Comparison of ENCODE assay signal across 17 mouse cellular contexts in the genomic region with DNA sequence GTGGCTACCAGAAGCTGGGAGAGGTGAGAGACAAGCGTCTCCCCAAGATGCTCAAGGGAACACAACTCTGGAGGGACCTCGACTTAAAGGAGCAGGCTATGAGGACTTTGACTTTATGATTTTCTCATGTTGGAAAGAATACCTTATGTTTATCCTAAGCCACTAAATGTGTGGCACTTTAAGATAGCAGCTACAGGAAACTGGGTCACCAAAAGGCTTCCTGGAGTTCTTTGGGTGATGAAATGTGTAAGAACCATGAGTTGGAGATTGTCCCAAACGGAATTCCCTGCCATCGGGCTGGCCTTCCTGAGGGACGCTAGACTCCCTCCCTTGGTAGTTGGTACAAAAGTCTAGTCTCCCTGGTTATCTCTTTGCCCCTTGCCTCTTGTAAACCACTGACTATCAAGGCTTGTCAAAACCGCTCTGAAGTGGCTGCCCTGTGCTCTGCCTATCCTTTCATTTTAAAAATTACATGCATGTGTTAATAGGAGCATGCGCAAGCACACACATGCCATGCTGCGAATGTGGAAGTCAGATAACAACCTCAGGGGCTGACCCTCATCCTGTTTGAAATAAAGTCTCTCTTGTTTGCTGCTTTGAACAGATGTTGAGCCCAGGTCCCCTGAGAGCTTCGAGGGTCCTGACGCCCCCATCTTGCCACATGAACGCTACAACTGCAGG. TPM values are rescaled to one million over a fixed set of nuclear protein-coding genes. Genes with fewer than 3 reads are reported as not detected.
A peak's percentile ranks its signal among the peaks of the same experiment; 100 is the strongest.
DNase-seq lines count a peak whose midpoint lies in the region; ATAC-seq and TF ChIP-seq lines count a peak whose summit lies in the region.
"Had no signal": no experiment of that assay in that cellular context is flagged by ENCODE, and none has a peak within 500 bp of the region (broad histone marks: within the 10 kb centered on the region; RNA-seq: fewer than 3 reads in every experiment).

No protein-coding gene starts in this region.

- DNase-seq in kidney, adult 2 months: peak; percentile 29
- no peak for DNase-seq in kidney, postnatal 4 days
- peak; percentile 44 for DNase-seq in c-Kit-positive CD71-negative TER-119-negative erythroid progenitor cells, embryonic 14.5 days (ENCODE audit: low read depth)
- DNase-seq in liver, embryonic 11.5 days (ENCODE audit: low spot score): no peak
- DNase-seq in gastrocnemius, postnatal 14 days: no peak
- DNase-seq in adrenal gland, postnatal 36 days: no peak
- no peak for DNase-seq in frontal cortex, postnatal 36 days (ENCODE audit: low spot score in 2 of 2)
- DNase-seq: B cell, adult 2 months; cerebellum, adult 11 months; cerebellum, postnatal 14 days; kidney, adult 18-20 months; kidney, postnatal 25 days had no signal

- H3K4me2 ChIP-seq in liver, embryonic 11.5 days: peak overlapping the region; percentile 44
- H3K4me2 ChIP-seq: forebrain, embryonic 13.5 days; heart, embryonic 12.5 days; midbrain, embryonic 15.5 days had no signal

- no peak for TF ChIP-seq CTCF in kidney, adult 2 months (conservative IDR thresholded peaks at IDR 0.05; ENCODE audit: insufficient read depth, insufficient read length, low read depth, low read length)

- H3K36me3 ChIP-seq in kidney, adult 2 months (ENCODE audit: control insufficient read depth, insufficient read depth, low read length): no peaks in the 10 kb centered on the region
- H3K36me3 ChIP-seq in liver, embryonic 11.5 days (ENCODE audit: control insufficient read depth, insufficient read depth, low read length): no peaks in the 10 kb centered on the region
- peaks cover 7% of the 10 kb centered on the region for H3K36me3 ChIP-seq in megakaryocyte, embryonic 14.5 days (replicated peaks; ENCODE audit: low read length)
- H3K36me3 ChIP-seq: heart, embryonic 12.5 days; midbrain, embryonic 15.5 days had no signal

- H3K27me3 ChIP-seq in kidney, adult 2 months (replicated peaks; ENCODE audit: control insufficient read depth, insufficient read depth, low read length): no peaks in the 10 kb centered on the region
- H3K27me3 ChIP-seq in liver, embryonic 11.5 days (replicated peaks; ENCODE audit: control insufficient read depth, insufficient read depth, low read length): no peaks in the 10 kb centered on the region
- no peaks in the 10 kb centered on the region for H3K27me3 ChIP-seq in megakaryocyte, embryonic 14.5 days (replicated peaks)
- H3K27me3 ChIP-seq: forebrain, embryonic 13.5 days; midbrain, embryonic 15.5 days; Patski had no signal

- H3K4me3 ChIP-seq in kidney, adult 2 months (ENCODE audit: insufficient read depth, low read depth, low read length): no peak overlapping the region
- H3K4me3 ChIP-seq in liver, embryonic 11.5 days (ENCODE audit: low read depth, low read length): no peak overlapping the region
- peak overlapping the region; percentile 86 for H3K4me3 ChIP-seq in megakaryocyte, embryonic 14.5 days (replicated peaks)
- H3K4me3 ChIP-seq: forebrain, embryonic 13.5 days; heart, embryonic 12.5 days; midbrain, embryonic 15.5 days had no signal

- H3K9ac ChIP-seq in liver, embryonic 11.5 days (ENCODE audit: low read depth, low read length): peak overlapping the region; percentile 20; the same call in 1 of the 2 replicates
- H3K9ac ChIP-seq: forebrain, embryonic 13.5 days; heart, embryonic 12.5 days; midbrain, embryonic 15.5 days had no signal

- no peak overlapping the region for H3K27ac ChIP-seq in kidney, adult 2 months (ENCODE audit: insufficient read depth, low read depth, low read length)
- H3K27ac ChIP-seq in liver, embryonic 11.5 days (ENCODE audit: low read depth, low read length): peak overlapping the region; percentile 77
- H3K27ac ChIP-seq: forebrain, embryonic 13.5 days; midbrain, embryonic 15.5 days had no signal

- intact Hi-C loops in gastrocnemius, postnatal 14 days (cut with DNase I; ENCODE audit: low total_unique reads): no loop called here

- 74% methylated on average over 11 of the region's 11 CpGs for WGBS in kidney, adult 2 months
- 41% methylated on average over 11 of the region's 11 CpGs for WGBS in liver, embryonic 11.5 days

- 0 out of 2 replicates have a peak, but pooled peaks cover 3% of the 10 kb centered on the region for H3K9me3 ChIP-seq in liver, embryonic 11.5 days (ENCODE audit: control insufficient read depth, low read length)
- H3K9me3 ChIP-seq in megakaryocyte, embryonic 14.5 days: no peaks in the 10 kb centered on the region
- H3K9me3 ChIP-seq: forebrain, embryonic 13.5 days; midbrain, embryonic 15.5 days had no signal

- H3K4me1 ChIP-seq in kidney, adult 2 months (ENCODE audit: control insufficient read depth, insufficient read depth, low read length): no peaks in the 10 kb centered on the region
- H3K4me1 ChIP-seq in liver, embryonic 11.5 days (replicated peaks; ENCODE audit: control insufficient read depth, insufficient read depth, low read length): peaks cover 23% of the 10 kb centered on the region
- H3K4me1 ChIP-seq in megakaryocyte, embryonic 14.5 days: peaks cover 95% of the 10 kb centered on the region

- ATAC-seq in liver, embryonic 11.5 days (replicated peaks; ENCODE audit: low FRiP score): peak; percentile 78
- ATAC-seq: forebrain, embryonic 13.5 days; midbrain, embryonic 15.5 days; Patski had no signal

- TF ChIP-seq POLR2A in kidney, adult 2 months (IDR thresholded peaks at IDR 0.05; ENCODE audit: low read depth, low read length): no peak

RNA-seq across cellular contexts. Expression of gene Eya2, which starts 44.4 kb away (rescaled TPM):
- 7.7 and 8.2 TPM in 2 replicates for polyA plus RNA-seq in kidney, adult 2 months (2012; rRNA removed)
- polyA plus RNA-seq in liver, embryonic 11.5 days (2014; fragmentation: Nextera tagmentation; extraction: Ambion mirVana): 0.66 and 1.2 TPM in 2 replicates
- 16.3 and 25.6 TPM in 2 replicates for polyA plus RNA-seq in megakaryocyte, embryonic 14.5 days (2012; ENCODE audit: insufficient read depth, low replicate concordance)
- 1 to 10 TPM; 3.7 to 5.1 TPM for total RNA-seq in gastrocnemius, postnatal 14 days (2021)
- total RNA-seq in adrenal gland, postnatal 36 days (2021): 1 to 10 TPM; 2.5 to 3.6 TPM

Comparison
In these comparisons a context has a peak if more than half of its experiments do, and no peak if none do; other contexts are left out.
1. DNase-seq: peak in kidney, adult 2 months (single experiment) and c-Kit-positive CD71-negative TER-119-negative erythroid progenitor cells, embryonic 14.5 days (single experiment); none in kidney, postnatal 4 days (0 of 2), liver, embryonic 11.5 days (single experiment), gastrocnemius, postnatal 14 days (single experiment), adrenal gland, postnatal 36 days (0 of 2) and frontal cortex, postnatal 36 days (0 of 2).